Mouse (Mus musculus) brain, embryonic 14.5 days (tissue): ENCODE data around the gene Dtx3l.

Source experiments
- CTCF ChIP-seq: fragments of 200-500 bp; IDR thresholded peaks from 2 replicates; pipeline ENCODE4 v1.5.1; 2012; ENCODE audit warnings: inconsistent platforms, mild to moderate bottlenecking, moderate library complexity, borderline replicate concordance; ENCODE audit not compliant: insufficient read depth, insufficient read length; ENCODE audit errors: extremely low read depth
- POLR2A ChIP-seq: fragments of 200-500 bp; IDR thresholded peaks from 2 replicates; pipeline ENCODE4 v1.6.1; 2012; ENCODE audit warnings: mild to moderate bottlenecking, inconsistent platforms, borderline replicate concordance; ENCODE audit not compliant: poor library complexity, insufficient read depth, insufficient read length, severe bottlenecking; ENCODE audit errors: extremely low read depth

DNA sequence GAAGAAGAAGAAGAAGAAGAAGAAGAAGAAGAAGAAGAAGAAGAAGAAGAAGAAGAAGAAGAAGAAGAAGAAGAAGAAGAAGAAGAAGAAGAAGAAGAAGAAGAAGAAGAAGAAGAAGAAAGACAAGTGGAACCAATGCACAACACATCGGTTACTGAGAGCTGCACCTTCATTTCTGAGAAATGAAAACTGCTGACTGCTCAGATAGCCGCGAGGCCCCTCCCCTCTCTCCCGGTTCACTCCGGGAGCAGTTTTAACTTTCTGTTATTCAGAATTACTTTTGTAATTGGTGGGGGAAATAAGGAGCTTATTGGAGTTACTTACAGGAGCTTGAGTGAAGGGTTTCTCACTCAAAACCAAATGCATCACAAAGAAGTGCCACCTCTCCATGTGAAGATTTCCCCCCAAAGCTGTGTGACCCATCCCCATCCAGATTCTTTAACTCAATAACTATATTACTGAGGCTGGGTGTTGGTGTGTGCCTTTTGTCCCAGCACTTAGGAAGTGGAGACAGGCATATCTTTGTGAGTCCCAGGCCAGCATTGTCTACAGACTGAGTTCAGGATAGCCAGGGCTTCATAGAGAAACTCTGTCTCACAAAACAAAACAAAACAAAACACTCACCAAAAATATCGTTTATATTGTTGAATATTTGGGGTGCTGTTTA is 33.0 kb downstream of the Dtx3l start:
- TF ChIP-seq POLR2A = no peak
- no peak for TF ChIP-seq CTCF
